Mouse (Mus musculus): ENCODE data around the gene Zbtb20. TPM values are rescaled to one million over a fixed set of nuclear protein-coding genes. Genes with fewer than 3 reads are reported as not detected.

The Zbtb20 gene
- polyA plus RNA-seq, 1 experiment from 2014 or later, result 44.1 TPM

DNA sequence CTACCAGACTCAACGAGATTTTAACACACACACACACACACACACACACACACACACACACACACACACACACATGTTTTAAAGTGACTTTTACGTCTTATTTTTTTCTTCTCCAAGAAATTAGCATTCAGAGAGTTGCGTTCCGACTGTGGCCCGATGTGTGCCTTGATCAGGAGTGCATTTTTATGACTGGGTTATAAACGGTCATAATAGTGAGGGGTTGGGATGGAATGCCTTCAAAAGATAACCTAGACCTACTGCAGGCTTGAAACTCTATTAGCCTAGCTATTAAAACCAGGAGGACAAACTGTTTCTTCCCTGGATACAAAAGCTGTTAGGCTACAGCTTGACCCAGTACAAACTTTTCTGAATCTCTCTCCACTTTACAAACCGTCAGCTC is 661.5 kb downstream of the Zbtb20 start:
- Histone ChIP-seq H3K36me3 (ENCODE audit: control insufficient read depth, insufficient read depth, low read length) (no peaks in the 10 kb centered on the region), H3K27me3 (ENCODE audit: control insufficient read depth, insufficient read depth, low read length) (no peaks in the 10 kb centered on the region), H3K4me3 (ENCODE audit: low read depth, low read length) (no peak overlapping the region), H3K4me2 (ENCODE audit: low read depth) (no peak overlapping the region), H3K4me1 (ENCODE audit: control insufficient read depth, insufficient read depth, low read length) (no peaks in the 10 kb centered on the region), H3K9me3 (ENCODE audit: control insufficient read depth, low read length) (no peaks in the 10 kb centered on the region), H3K9ac (ENCODE audit: low read length) (no peak overlapping the region), H3K27ac (ENCODE audit: low read depth, low read length) (no peak overlapping the region)
- 52% methylated on average over 7 of the region's 7 CpGs for WGBS
- ATAC-seq (ENCODE audit: insufficient read depth, low FRiP score, low TSS enrichment) (no peak), DNase-seq (ENCODE audit: low spot score) (no peak)

GRCm38 (mm10) chr16:43539659-43540096 is 664.0 kb downstream of the Zbtb20 start:
- H3K4me2 ChIP-seq (ENCODE audit: low read depth), result no peak overlapping the region
- no peak overlapping the region for H3K27ac ChIP-seq (ENCODE audit: low read depth, low read length)
- no peaks in the 10 kb centered on the region for H3K36me3 ChIP-seq (ENCODE audit: control insufficient read depth, insufficient read depth, low read length)
- no peaks in the 10 kb centered on the region for H3K9me3 ChIP-seq (ENCODE audit: control insufficient read depth, low read length)
- H3K27me3 ChIP-seq (ENCODE audit: control insufficient read depth, insufficient read depth, low read length), result no peaks in the 10 kb centered on the region
- no peak for ATAC-seq (ENCODE audit: insufficient read depth, low FRiP score, low TSS enrichment)
- DNase-seq (ENCODE audit: low spot score), result no peak
- WGBS, result 86% methylated on average over 12 of the region's 12 CpGs
- no peaks in the 10 kb centered on the region for H3K4me1 ChIP-seq (ENCODE audit: control insufficient read depth, insufficient read depth, low read length)
- no peak overlapping the region for H3K9ac ChIP-seq (ENCODE audit: low read length)
- no peak overlapping the region for H3K4me3 ChIP-seq (ENCODE audit: low read depth, low read length)

DNA sequence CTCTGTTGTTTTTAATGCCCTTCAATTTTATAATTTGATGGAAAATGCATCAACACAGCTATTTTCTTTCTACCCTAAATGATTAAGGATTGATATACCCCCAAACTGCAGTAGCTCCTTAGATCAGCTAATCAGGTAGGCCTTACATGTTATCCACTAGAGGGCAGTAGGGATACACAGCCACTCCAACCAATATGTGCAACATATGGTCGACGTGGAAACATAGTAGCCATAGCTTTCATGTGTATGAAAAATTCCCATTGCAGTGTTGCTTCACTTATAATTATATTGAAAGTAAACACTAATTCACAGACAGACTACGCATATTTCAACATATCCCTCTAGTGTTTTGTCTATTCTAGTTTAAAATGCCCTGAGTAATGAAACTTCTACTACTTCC is 664.4 kb downstream of the Zbtb20 start:
- H3K9ac ChIP-seq (ENCODE audit: low read length), result no peak overlapping the region
- H3K9me3 ChIP-seq (ENCODE audit: control insufficient read depth, low read length), result no peaks in the 10 kb centered on the region
- no peaks in the 10 kb centered on the region for H3K4me1 ChIP-seq (ENCODE audit: control insufficient read depth, insufficient read depth, low read length)
- H3K27me3 ChIP-seq (ENCODE audit: control insufficient read depth, insufficient read depth, low read length), result no peaks in the 10 kb centered on the region
- WGBS, result 32% methylated on average over 3 of the region's 3 CpGs
- no peaks in the 10 kb centered on the region for H3K36me3 ChIP-seq (ENCODE audit: control insufficient read depth, insufficient read depth, low read length)
- H3K27ac ChIP-seq (ENCODE audit: low read depth, low read length), result no peak overlapping the region
- H3K4me3 ChIP-seq (ENCODE audit: low read depth, low read length), result no peak overlapping the region
- ATAC-seq (ENCODE audit: insufficient read depth, low FRiP score, low TSS enrichment) (no peak), DNase-seq (ENCODE audit: low spot score) (peak; percentile 49)
- H3K4me2 ChIP-seq (ENCODE audit: low read depth), result no peak overlapping the region

DNA sequence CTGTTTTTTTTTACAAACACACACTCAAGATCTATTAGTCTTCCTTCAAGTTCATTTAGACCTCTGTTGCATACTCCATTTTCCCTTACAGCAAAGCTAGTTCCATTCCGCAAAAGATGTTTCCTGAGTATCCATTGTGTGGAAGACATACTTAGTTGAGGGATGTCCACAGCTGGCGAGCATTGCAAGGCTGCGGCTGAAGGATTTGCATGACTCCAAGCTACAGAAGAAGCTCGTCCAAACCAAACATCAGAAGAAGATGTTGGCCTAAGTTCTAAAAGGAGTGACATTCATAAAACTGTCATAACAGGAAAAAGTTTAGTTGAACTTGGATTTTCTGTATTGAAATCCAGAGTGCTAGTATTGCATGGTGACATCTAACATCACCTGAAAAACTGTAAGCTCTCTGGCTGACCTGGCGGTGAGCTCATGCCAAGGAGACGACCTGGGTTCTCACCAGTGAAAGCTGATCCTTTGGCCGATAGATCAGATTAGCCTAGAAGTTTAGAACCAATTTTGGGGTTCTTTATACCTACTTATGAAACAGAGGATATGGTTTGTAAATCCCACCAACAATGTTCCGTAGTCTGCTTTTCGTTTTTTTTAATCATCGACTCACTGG is 665.0 kb downstream of the Zbtb20 start:
- H3K27me3 ChIP-seq (ENCODE audit: control insufficient read depth, insufficient read depth, low read length), result no peaks in the 10 kb centered on the region
- no peak overlapping the region for H3K9ac ChIP-seq (ENCODE audit: low read length)
- no peak overlapping the region for H3K27ac ChIP-seq (ENCODE audit: low read depth, low read length)
- H3K4me3 ChIP-seq (ENCODE audit: low read depth, low read length), result no peak overlapping the region
- no peaks in the 10 kb centered on the region for H3K36me3 ChIP-seq (ENCODE audit: control insufficient read depth, insufficient read depth, low read length)
- WGBS, result 93% methylated on average over 10 of the region's 10 CpGs
- DNase-seq (ENCODE audit: low spot score) (no peak), ATAC-seq (ENCODE audit: insufficient read depth, low FRiP score, low TSS enrichment) (no peak)
- H3K9me3 ChIP-seq (ENCODE audit: control insufficient read depth, low read length), result no peaks in the 10 kb centered on the region
- no peak overlapping the region for H3K4me2 ChIP-seq (ENCODE audit: low read depth)
- H3K4me1 ChIP-seq (ENCODE audit: control insufficient read depth, insufficient read depth, low read length), result no peaks in the 10 kb centered on the region

DNA sequence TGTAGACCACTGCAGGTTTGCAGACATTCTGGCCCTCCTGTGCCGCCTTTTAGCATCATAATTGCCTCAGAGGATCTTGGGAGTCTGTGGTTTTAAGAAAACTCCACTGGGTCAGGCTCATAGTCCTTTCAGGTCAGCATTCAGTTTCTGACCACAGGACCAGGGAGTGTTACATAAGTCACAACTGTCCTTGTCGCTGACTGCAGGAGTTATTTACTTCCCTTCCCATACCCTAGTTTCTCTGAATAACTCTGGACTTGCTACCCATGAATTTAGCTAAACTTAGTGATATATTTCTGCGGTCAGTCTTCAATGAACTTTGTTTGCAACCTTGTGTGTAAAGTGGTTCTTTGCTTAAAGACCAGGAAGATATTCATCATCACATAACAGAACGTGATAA is 669.6 kb downstream of the Zbtb20 start:
- ATAC-seq (ENCODE audit: insufficient read depth, low FRiP score, low TSS enrichment) (no peak), DNase-seq (ENCODE audit: low spot score) (no peak)
- H3K4me3 ChIP-seq (ENCODE audit: low read depth, low read length), result no peak overlapping the region
- H3K27me3 ChIP-seq (ENCODE audit: control insufficient read depth, insufficient read depth, low read length), result no peaks in the 10 kb centered on the region
- no peak overlapping the region for H3K27ac ChIP-seq (ENCODE audit: low read depth, low read length)
- no peak overlapping the region for H3K9ac ChIP-seq (ENCODE audit: low read length)
- H3K9me3 ChIP-seq (ENCODE audit: control insufficient read depth, low read length), result no peaks in the 10 kb centered on the region
- no peak overlapping the region for H3K4me2 ChIP-seq (ENCODE audit: low read depth)
- WGBS, result 87% methylated on average over 4 of the region's 4 CpGs
- peaks cover 12% of the 10 kb centered on the region for H3K4me1 ChIP-seq (ENCODE audit: control insufficient read depth, insufficient read depth, low read length)
- H3K36me3 ChIP-seq (ENCODE audit: control insufficient read depth, insufficient read depth, low read length), result no peaks in the 10 kb centered on the region

- WGBS, result 43% methylated on average over 19 of the region's 19 CpGs
- Histone ChIP-seq H3K4me2 (ENCODE audit: low read depth) (no peak overlapping the region), H3K27ac (ENCODE audit: low read depth, low read length) (no peak overlapping the region), H3K9me3 (ENCODE audit: control insufficient read depth, low read length) (no peaks in the 10 kb centered on the region), H3K9ac (ENCODE audit: low read length) (no peak overlapping the region), H3K36me3 (ENCODE audit: control insufficient read depth, insufficient read depth, low read length) (no peaks in the 10 kb centered on the region), H3K4me1 (ENCODE audit: control insufficient read depth, insufficient read depth, low read length) (peaks cover 12% of the 10 kb centered on the region), H3K27me3 (ENCODE audit: control insufficient read depth, insufficient read depth, low read length) (no peaks in the 10 kb centered on the region), H3K4me3 (ENCODE audit: low read depth, low read length) (no peak overlapping the region)
- DNase-seq (ENCODE audit: low spot score), result no peak
- no peak for ATAC-seq (ENCODE audit: insufficient read depth, low FRiP score, low TSS enrichment)
Measured at GRCm38 (mm10) chr16:43547323-43548180, 671.9 kb downstream of the Zbtb20 start.

- WGBS, result 74% methylated on average over 5 of the region's 5 CpGs
- Histone ChIP-seq H3K9ac (ENCODE audit: low read length) (no peak overlapping the region), H3K9me3 (ENCODE audit: control insufficient read depth, low read length) (no peaks in the 10 kb centered on the region), H3K4me2 (ENCODE audit: low read depth) (no peak overlapping the region), H3K4me1 (ENCODE audit: control insufficient read depth, insufficient read depth, low read length) (peaks cover 12% of the 10 kb centered on the region), H3K27me3 (ENCODE audit: control insufficient read depth, insufficient read depth, low read length) (no peaks in the 10 kb centered on the region), H3K27ac (ENCODE audit: low read depth, low read length) (no peak overlapping the region), H3K36me3 (ENCODE audit: control insufficient read depth, insufficient read depth, low read length) (no peaks in the 10 kb centered on the region), H3K4me3 (ENCODE audit: low read depth, low read length) (no peak overlapping the region)
- no peak for DNase-seq (ENCODE audit: low spot score)
- no peak for ATAC-seq (ENCODE audit: insufficient read depth, low FRiP score, low TSS enrichment)
Measured at GRCm38 (mm10) chr16:43548774-43549173, 673.1 kb downstream of the Zbtb20 start.

GRCm38 (mm10) chr16:43549425-43550089 is 673.9 kb downstream of the Zbtb20 start:
- Histone ChIP-seq H3K36me3 (ENCODE audit: control insufficient read depth, insufficient read depth, low read length) (no peaks in the 10 kb centered on the region), H3K4me1 (ENCODE audit: control insufficient read depth, insufficient read depth, low read length) (peaks cover 12% of the 10 kb centered on the region), H3K27me3 (ENCODE audit: control insufficient read depth, insufficient read depth, low read length) (no peaks in the 10 kb centered on the region), H3K4me3 (ENCODE audit: low read depth, low read length) (no peak overlapping the region), H3K9ac (ENCODE audit: low read length) (no peak overlapping the region), H3K27ac (ENCODE audit: low read depth, low read length) (no peak overlapping the region), H3K9me3 (ENCODE audit: control insufficient read depth, low read length) (no peaks in the 10 kb centered on the region), H3K4me2 (ENCODE audit: low read depth) (no peak overlapping the region)
- WGBS, result 44% methylated on average over 9 of the region's 9 CpGs
- peak; percentile 29 for DNase-seq (ENCODE audit: low spot score)
- no peak for ATAC-seq (ENCODE audit: insufficient read depth, low FRiP score, low TSS enrichment)

Measured in neural tube, embryonic 11.5 days (tissue).